8 mouse cellular contexts compared by ENCODE assay signal in genomic region chr7:99381214-99382087, GRCm38 (mm10). TPM values are rescaled to one million over a fixed set of nuclear protein-coding genes. Genes with fewer than 3 reads are reported as not detected.
DNase-seq lines count a peak whose midpoint lies in the region; ATAC-seq and TF ChIP-seq lines count a peak whose summit lies in the region.

TSS of gene Gdpd5 (plus strand) at chr7:99381414.

- H3K9ac ChIP-seq in heart, embryonic 12.5 days = peak within 1 kb of the TSS; percentile 92
- peak within 1 kb of the TSS; percentile 61 for H3K9ac ChIP-seq in kidney, postnatal 0 days (ENCODE audit: low read depth, low read length)
- H3K9ac ChIP-seq in liver, embryonic 11.5 days (ENCODE audit: low read depth, low read length) = peak within 1 kb of the TSS; percentile 66
- peak within 1 kb of the TSS; percentile 68 for H3K9ac ChIP-seq in stomach, embryonic 14.5 days (replicated peaks; ENCODE audit: low read depth, low read length)

- peak within 1 kb of the TSS; percentile 79 for H3K4me2 ChIP-seq in heart, embryonic 12.5 days
- peak within 1 kb of the TSS; percentile 73 for H3K4me2 ChIP-seq in kidney, postnatal 0 days (ENCODE audit: low read length)
- H3K4me2 ChIP-seq in liver, embryonic 11.5 days = peak within 1 kb of the TSS; percentile 94
- H3K4me2 ChIP-seq in stomach, embryonic 14.5 days (replicated peaks; ENCODE audit: low read depth, low read length) = peak within 1 kb of the TSS; percentile 94

- ATAC-seq in erythroid progenitor cell, adult 5-6 weeks (replicated peaks; ENCODE audit: low FRiP score, poor library complexity, severe bottlenecking) = peak; percentile 82
- ATAC-seq in heart, embryonic 12.5 days (ENCODE audit: insufficient number of reproducible peaks, low FRiP score) = peak; percentile 91
- peak; percentile 95 for ATAC-seq in kidney, postnatal 0 days (replicated peaks; ENCODE audit: low FRiP score, low read depth)
- ATAC-seq in liver, embryonic 11.5 days (replicated peaks; ENCODE audit: low FRiP score) = peak; percentile 98
- peak; percentile 97 for ATAC-seq in stomach, embryonic 14.5 days (ENCODE audit: insufficient number of reproducible peaks, insufficient read depth, low FRiP score, low read depth)

- no peaks in the 10 kb centered on the region for H3K36me3 ChIP-seq in heart, embryonic 12.5 days
- no peaks in the 10 kb centered on the region for H3K36me3 ChIP-seq in kidney, postnatal 0 days (ENCODE audit: insufficient read depth, low read length)
- no peaks in the 10 kb centered on the region for H3K36me3 ChIP-seq in liver, embryonic 11.5 days (ENCODE audit: control insufficient read depth, insufficient read depth, low read length)
- H3K36me3 ChIP-seq in stomach, embryonic 14.5 days (ENCODE audit: control insufficient read depth, insufficient read depth, low read length) = no peaks in the 10 kb centered on the region

- H3K4me3 ChIP-seq in heart, embryonic 12.5 days = peak within 1 kb of the TSS; percentile 79
- H3K4me3 ChIP-seq in kidney, postnatal 0 days (replicated peaks; ENCODE audit: low read depth, low read length) = peak within 1 kb of the TSS; percentile 49
- H3K4me3 ChIP-seq in liver, embryonic 11.5 days (ENCODE audit: low read depth, low read length) = peak within 1 kb of the TSS; percentile 60
- H3K4me3 ChIP-seq in stomach, embryonic 14.5 days (ENCODE audit: low read depth, low read length) = peak within 1 kb of the TSS; percentile 65

- H3K27ac ChIP-seq in heart, embryonic 12.5 days (ENCODE audit: poor library complexity, severe bottlenecking) = peak within 1 kb of the TSS; percentile 90
- H3K27ac ChIP-seq in kidney, postnatal 0 days = peak within 1 kb of the TSS; percentile 79
- peak within 1 kb of the TSS; percentile 66; the same call in 1 of the 2 replicates for H3K27ac ChIP-seq in liver, embryonic 11.5 days (ENCODE audit: low read depth, low read length)
- H3K27ac ChIP-seq in stomach, embryonic 14.5 days (ENCODE audit: low read length) = peak within 1 kb of the TSS; percentile 92

- WGBS in heart, embryonic 12.5 days = under 1% methylated on average over 73 of the region's 73 CpGs
- WGBS in kidney, postnatal 0 days = under 1% methylated on average over 73 of the region's 73 CpGs
- WGBS in liver, embryonic 11.5 days = under 1% methylated on average over 73 of the region's 73 CpGs
- under 1% methylated on average over 72 of the region's 73 CpGs for WGBS in stomach, embryonic 14.5 days

- H3K9me3 ChIP-seq in heart, embryonic 12.5 days (replicated peaks) = no peaks in the 10 kb centered on the region; the same call in 1 of the 2 replicates
- no peaks in the 10 kb centered on the region for H3K9me3 ChIP-seq in kidney, postnatal 0 days (replicated peaks; ENCODE audit: low read length)
- no peaks in the 10 kb centered on the region for H3K9me3 ChIP-seq in liver, embryonic 11.5 days (ENCODE audit: control insufficient read depth, low read length)
- H3K9me3 ChIP-seq in stomach, embryonic 14.5 days (ENCODE audit: control insufficient read depth, low read depth, low read length) = no peaks in the 10 kb centered on the region

- no peak for TF ChIP-seq CTCF in kidney, postnatal 0 days (IDR thresholded peaks at IDR 0.05; ENCODE audit: low read depth)

- H3K27me3 ChIP-seq in heart, embryonic 12.5 days (replicated peaks) = no peaks in the 10 kb centered on the region
- H3K27me3 ChIP-seq in kidney, postnatal 0 days (ENCODE audit: insufficient read depth, low read length) = no peaks in the 10 kb centered on the region
- H3K27me3 ChIP-seq in liver, embryonic 11.5 days (replicated peaks; ENCODE audit: control insufficient read depth, insufficient read depth, low read length) = peaks cover 20% of the 10 kb centered on the region
- H3K27me3 ChIP-seq in stomach, embryonic 14.5 days (ENCODE audit: control insufficient read depth, insufficient read depth, low read length) = no peaks in the 10 kb centered on the region

- peaks cover 64% of the 10 kb centered on the region for H3K4me1 ChIP-seq in heart, embryonic 12.5 days (replicated peaks)
- peaks cover 20% of the 10 kb centered on the region for H3K4me1 ChIP-seq in kidney, postnatal 0 days (replicated peaks; ENCODE audit: insufficient read depth, low read length)
- H3K4me1 ChIP-seq in liver, embryonic 11.5 days (replicated peaks; ENCODE audit: control insufficient read depth, insufficient read depth, low read length) = peaks cover 8% of the 10 kb centered on the region
- peaks cover 23% of the 10 kb centered on the region; the same call in 1 of the 2 replicates for H3K4me1 ChIP-seq in stomach, embryonic 14.5 days (ENCODE audit: control insufficient read depth, insufficient read depth, low read length)

- DNase-seq in CD4-positive helper T cell, adult 2 months (ENCODE audit: low read depth, low spot score) = peak; percentile 98
- DNase-seq in brain, embryonic 18.5 days (ENCODE audit: low read depth, low spot score) = peak; percentile 93
- DNase-seq in kidney, postnatal 0 days (ENCODE audit: low spot score) = peak; percentile 98
- DNase-seq in liver, embryonic 11.5 days (ENCODE audit: low spot score) = peak; percentile 100
- DNase-seq in naive thymus-derived CD4-positive, alpha-beta T cell, adult 2 months (ENCODE audit: low read depth) = peak; percentile 99

RNA-seq across cellular contexts. Expression of gene Gdpd5, which starts in this region (rescaled TPM):
- not detected in 2 replicates for total RNA-seq in erythroid progenitor cell, adult 5-6 weeks (2015; ENCODE audit: low replicate concordance)
- total RNA-seq in erythroid progenitor cell, adult 5-6 weeks (2017; ENCODE audit: low replicate concordance) = not detected in 2 replicates
- polyA plus RNA-seq in heart, embryonic 12.5 days (2016; fragmentation: Nextera tagmentation; extraction: Ambion mirVana) = 28.5 and 28.8 TPM in 2 replicates
- polyA plus RNA-seq in kidney, postnatal 0 days (2015; fragmentation: Nextera tagmentation; extraction: Ambion mirVana) = 11.8 and 13.5 TPM in 2 replicates
- polyA plus RNA-seq in liver, embryonic 11.5 days (2014; fragmentation: Nextera tagmentation; extraction: Ambion mirVana) = 5.7 and 7.5 TPM in 2 replicates
- polyA plus RNA-seq in stomach, embryonic 14.5 days (2014; fragmentation: Nextera tagmentation; extraction: Ambion mirVana) = 15.9 and 22.7 TPM in 2 replicates

Comparison
In these comparisons a context has a peak if more than half of its experiments do, and no peak if none do; other contexts are left out.
1. Peak in every context shown above with its lines: DNase-seq, ATAC-seq, H3K4me3 ChIP-seq and H3K27ac ChIP-seq.
2. Peak in ATAC-seq in erythroid progenitor cell, adult 5-6 weeks; RNA of the gene not detected or under 1 TPM.